Mouse (Mus musculus) heart, adult 2 months (tissue): ENCODE measurements around the gene Ntan1.

Experiments
- CTCF ChIP-seq: fragments of 200-600 bp; IDR thresholded peaks from 2 replicates; pipeline ENCODE4 v1.8.1; 2022; ENCODE audit warnings: antibody characterized with exemption, mild to moderate bottlenecking, moderate library complexity
- POLR2A ChIP-seq: fragments of 200-500 bp; IDR thresholded peaks from 2 replicates; pipeline ENCODE4 v1.6.1; 2011; ENCODE audit warnings: mild to moderate bottlenecking, low read depth, low read length, control low read depth; ENCODE audit not compliant: insufficient read depth

- no peak for TF ChIP-seq CTCF
- no peak for TF ChIP-seq POLR2A
Observed at GRCm38 (mm10) chr16:13825781-13826490, 7.3 kb downstream of the Ntan1 start.
